Mouse (Mus musculus): ENCODE data around the gene Slitrk1. TPM values are rescaled to one million over a fixed set of nuclear protein-coding genes. Genes with fewer than 3 reads are reported as not detected.

Gene Slitrk1
- 30.4 and 32.3 TPM in 2 replicates for polyA plus RNA-seq (2015; fragmentation: Nextera tagmentation; extraction: Ambion mirVana)

GRCm38 (mm10) chr14:108913714-108914263 lies at the start of gene Slitrk1:
Gene Slitrk1 (minus strand): TSS chr14:108914158.
- under 1% methylated on average over 25 of the region's 25 CpGs for WGBS
- no peaks in the 10 kb centered on the region for H3K36me3 ChIP-seq (ENCODE audit: control insufficient read depth, insufficient read depth, low read length)
- H3K27ac ChIP-seq (ENCODE audit: low read length): peak within 1 kb of the TSS; percentile 94
- peak; percentile 87 for ATAC-seq
- H3K9ac ChIP-seq (ENCODE audit: low read depth, low read length): peak within 1 kb of the TSS; percentile 76
- peak within 1 kb of the TSS; percentile 65 for H3K4me3 ChIP-seq (ENCODE audit: low read depth, low read length)
- no peaks in the 10 kb centered on the region for H3K9me3 ChIP-seq (replicated peaks; ENCODE audit: control insufficient read depth, low read length, poor library complexity, severe bottlenecking)
- no peaks in the 10 kb centered on the region for H3K27me3 ChIP-seq (ENCODE audit: control insufficient read depth, insufficient read depth, low read depth, low read length)
- H3K4me1 ChIP-seq (ENCODE audit: control insufficient read depth, insufficient read depth, low read length): peaks cover 8% of the 10 kb centered on the region
- H3K4me2 ChIP-seq (ENCODE audit: low read length): peak within 1 kb of the TSS; percentile 87

- WGBS: 79% methylated on average over 1 of the region's 1 CpGs
Observed at GRCm38 (mm10) chr14:108935777-108936176, 21.8 kb upstream of the Slitrk1 start.

GRCm38 (mm10) chr14:108914336-108914735 lies 378 bp upstream of the Slitrk1 start:
- no peaks in the 10 kb centered on the region for H3K36me3 ChIP-seq (ENCODE audit: control insufficient read depth, insufficient read depth, low read length)
- H3K27me3 ChIP-seq (ENCODE audit: control insufficient read depth, insufficient read depth, low read depth, low read length): no peaks in the 10 kb centered on the region
- H3K9me3 ChIP-seq (replicated peaks; ENCODE audit: control insufficient read depth, low read length, poor library complexity, severe bottlenecking): no peaks in the 10 kb centered on the region
- H3K4me3 ChIP-seq (ENCODE audit: low read depth, low read length): peak overlapping the region; percentile 65
- peak overlapping the region; percentile 94 for H3K27ac ChIP-seq (ENCODE audit: low read length)
- ATAC-seq: no peak
- H3K4me2 ChIP-seq (ENCODE audit: low read length): peak overlapping the region; percentile 87
- peak overlapping the region; percentile 76 for H3K9ac ChIP-seq (ENCODE audit: low read depth, low read length)
- peaks cover 4% of the 10 kb centered on the region; the same call in 1 of the 2 replicates for H3K4me1 ChIP-seq (ENCODE audit: control insufficient read depth, insufficient read depth, low read length)
- WGBS: 3% methylated on average over 16 of the region's 16 CpGs

More at GRCm38 (mm10) chr14:108935777-108936176, 21.8 kb upstream of the Slitrk1 start:
- Histone ChIP-seq H3K4me2 (ENCODE audit: low read length) (no peak overlapping the region), H3K9ac (ENCODE audit: low read depth, low read length) (no peak overlapping the region), H3K9me3 (replicated peaks; ENCODE audit: control insufficient read depth, low read length, poor library complexity, severe bottlenecking) (no peaks in the 10 kb centered on the region), H3K4me1 (ENCODE audit: control insufficient read depth, insufficient read depth, low read length) (no peaks in the 10 kb centered on the region), H3K36me3 (ENCODE audit: control insufficient read depth, insufficient read depth, low read length) (no peaks in the 10 kb centered on the region), H3K4me3 (ENCODE audit: low read depth, low read length) (no peak overlapping the region), H3K27me3 (ENCODE audit: control insufficient read depth, insufficient read depth, low read depth, low read length) (no peaks in the 10 kb centered on the region), H3K27ac (ENCODE audit: low read length) (no peak overlapping the region)
- ATAC-seq: no peak

- no peak for ATAC-seq
- H3K27ac ChIP-seq (ENCODE audit: low read length): peak overlapping the region; percentile 94
- no peaks in the 10 kb centered on the region for H3K36me3 ChIP-seq (ENCODE audit: control insufficient read depth, insufficient read depth, low read length)
- peak overlapping the region; percentile 87 for H3K4me2 ChIP-seq (ENCODE audit: low read length)
- under 1% methylated on average over 21 of the region's 21 CpGs for WGBS
- peak overlapping the region; percentile 76 for H3K9ac ChIP-seq (ENCODE audit: low read depth, low read length)
- peaks cover 8% of the 10 kb centered on the region for H3K4me1 ChIP-seq (ENCODE audit: control insufficient read depth, insufficient read depth, low read length)
- H3K9me3 ChIP-seq (replicated peaks; ENCODE audit: control insufficient read depth, low read length, poor library complexity, severe bottlenecking): no peaks in the 10 kb centered on the region
- H3K27me3 ChIP-seq (ENCODE audit: control insufficient read depth, insufficient read depth, low read depth, low read length): no peaks in the 10 kb centered on the region
- H3K4me3 ChIP-seq (ENCODE audit: low read depth, low read length): peak overlapping the region; percentile 65
Observed at GRCm38 (mm10) chr14:108912876-108913490, 975 bp downstream of the Slitrk1 start.

DNA sequence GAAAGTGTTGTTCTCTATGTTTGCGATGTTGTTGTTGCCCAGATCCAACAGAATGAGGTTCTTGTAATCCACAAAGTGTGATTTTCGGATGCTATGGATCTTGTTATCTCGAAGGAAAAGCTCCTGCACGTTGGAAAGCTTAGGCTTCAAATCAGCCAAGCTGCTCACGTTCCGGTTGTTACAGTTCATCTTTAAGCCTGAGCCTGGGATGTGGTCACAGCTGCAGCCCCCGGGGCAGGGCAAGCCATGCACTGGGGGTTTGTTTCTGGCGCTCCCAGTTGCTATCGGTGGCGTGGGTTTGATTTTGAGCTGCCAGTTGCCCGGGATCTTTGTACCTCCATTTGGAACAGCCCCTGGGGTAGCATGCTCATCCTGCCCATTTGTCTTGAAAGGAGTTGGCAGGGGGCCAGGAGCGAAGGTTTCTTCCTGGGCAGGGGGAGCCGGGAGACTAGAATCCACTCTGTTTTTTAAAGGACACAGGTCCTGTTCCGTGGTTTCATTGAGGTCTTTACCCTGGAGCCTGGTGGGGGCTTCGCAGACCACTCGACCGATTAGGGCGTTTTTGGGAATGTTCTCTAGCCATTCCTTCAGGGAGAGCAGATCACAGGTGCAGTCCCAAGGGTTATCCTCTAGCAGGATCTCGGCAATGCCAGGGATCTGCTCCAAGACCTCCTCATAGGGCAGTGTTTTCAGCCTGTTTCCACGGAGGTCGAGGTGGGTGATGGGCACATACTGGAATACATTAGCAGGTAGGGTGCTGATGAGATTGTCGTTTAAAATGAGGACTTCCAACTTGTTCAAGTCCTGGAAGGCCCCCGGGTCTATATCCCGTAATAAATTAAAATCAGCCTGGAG lies 1.7 kb downstream of the Slitrk1 start:
- Histone ChIP-seq H3K36me3 (ENCODE audit: control insufficient read depth, insufficient read depth, low read length) (no peaks in the 10 kb centered on the region), H3K27me3 (ENCODE audit: control insufficient read depth, insufficient read depth, low read depth, low read length) (no peaks in the 10 kb centered on the region), H3K9me3 (replicated peaks; ENCODE audit: control insufficient read depth, low read length, poor library complexity, severe bottlenecking) (no peaks in the 10 kb centered on the region), H3K4me2 (ENCODE audit: low read length) (peak overlapping the region; percentile 87), H3K9ac (ENCODE audit: low read depth, low read length) (peak overlapping the region; percentile 76), H3K4me3 (ENCODE audit: low read depth, low read length) (peak overlapping the region; percentile 65), H3K4me1 (ENCODE audit: control insufficient read depth, insufficient read depth, low read length) (peaks cover 8% of the 10 kb centered on the region), H3K27ac (ENCODE audit: low read length) (peak overlapping the region; percentile 94)
- 1% methylated on average over 24 of the region's 24 CpGs for WGBS
- ATAC-seq: peak; percentile 30

- H3K4me1 ChIP-seq (ENCODE audit: control insufficient read depth, insufficient read depth, low read length): peaks cover 8% of the 10 kb centered on the region
- peak overlapping the region; percentile 76 for H3K9ac ChIP-seq (ENCODE audit: low read depth, low read length)
- WGBS: 1% methylated on average over 24 of the region's 24 CpGs
- H3K27me3 ChIP-seq (ENCODE audit: control insufficient read depth, insufficient read depth, low read depth, low read length): no peaks in the 10 kb centered on the region
- H3K27ac ChIP-seq (ENCODE audit: low read length): peak overlapping the region; percentile 94
- no peaks in the 10 kb centered on the region for H3K9me3 ChIP-seq (replicated peaks; ENCODE audit: control insufficient read depth, low read length, poor library complexity, severe bottlenecking)
- H3K36me3 ChIP-seq (ENCODE audit: control insufficient read depth, insufficient read depth, low read length): no peaks in the 10 kb centered on the region
- H3K4me2 ChIP-seq (ENCODE audit: low read length): peak overlapping the region; percentile 87
- H3K4me3 ChIP-seq (ENCODE audit: low read depth, low read length): peak overlapping the region; percentile 65
- ATAC-seq: peak; percentile 25
Observed at GRCm38 (mm10) chr14:108911138-108911841, 2.7 kb downstream of the Slitrk1 start.

DNA sequence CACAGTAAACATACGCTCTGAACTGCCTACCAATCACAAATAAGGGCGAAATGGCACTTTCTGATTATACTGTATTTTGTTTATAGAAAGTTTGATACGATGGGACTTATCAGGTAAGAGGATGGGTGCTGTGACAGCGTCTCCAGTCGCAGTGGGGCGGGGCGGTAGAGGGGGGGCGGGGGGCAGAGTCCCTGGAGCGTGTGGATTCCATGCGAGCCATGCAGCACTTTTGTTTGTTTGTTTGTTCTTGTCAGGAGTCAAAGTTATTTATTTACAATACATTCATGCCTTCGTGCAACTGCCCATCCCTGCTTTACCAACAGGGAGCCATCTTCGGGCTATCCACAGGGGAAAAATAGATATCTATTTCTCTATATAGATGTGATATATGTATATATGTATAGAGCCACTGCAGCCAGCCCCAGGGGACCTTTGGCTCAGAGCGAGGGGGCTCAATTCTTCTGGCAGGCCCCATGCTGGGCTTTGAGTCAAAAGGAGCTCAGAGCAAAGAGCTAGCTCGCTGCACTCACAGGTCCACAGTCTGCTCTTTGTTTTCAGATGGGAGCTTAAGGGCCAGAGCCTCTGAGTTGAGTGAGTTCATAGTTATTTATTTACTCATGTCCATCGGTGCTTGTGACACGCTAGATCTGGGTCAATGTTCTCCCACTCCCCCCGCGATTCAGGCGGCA lies 3.4 kb downstream of the Slitrk1 start:
- 2% methylated on average over 19 of the region's 19 CpGs for WGBS
- Histone ChIP-seq H3K9ac (ENCODE audit: low read depth, low read length) (peak overlapping the region; percentile 76), H3K4me2 (ENCODE audit: low read length) (peak overlapping the region; percentile 87), H3K9me3 (replicated peaks; ENCODE audit: control insufficient read depth, low read length, poor library complexity, severe bottlenecking) (no peaks in the 10 kb centered on the region), H3K27me3 (ENCODE audit: control insufficient read depth, insufficient read depth, low read depth, low read length) (no peaks in the 10 kb centered on the region), H3K27ac (ENCODE audit: low read length) (peak overlapping the region; percentile 94), H3K4me1 (ENCODE audit: control insufficient read depth, insufficient read depth, low read length) (peaks cover 8% of the 10 kb centered on the region), H3K4me3 (ENCODE audit: low read depth, low read length) (peak overlapping the region; percentile 65), H3K36me3 (ENCODE audit: control insufficient read depth, insufficient read depth, low read length) (no peaks in the 10 kb centered on the region)
- no peak for ATAC-seq

DNA sequence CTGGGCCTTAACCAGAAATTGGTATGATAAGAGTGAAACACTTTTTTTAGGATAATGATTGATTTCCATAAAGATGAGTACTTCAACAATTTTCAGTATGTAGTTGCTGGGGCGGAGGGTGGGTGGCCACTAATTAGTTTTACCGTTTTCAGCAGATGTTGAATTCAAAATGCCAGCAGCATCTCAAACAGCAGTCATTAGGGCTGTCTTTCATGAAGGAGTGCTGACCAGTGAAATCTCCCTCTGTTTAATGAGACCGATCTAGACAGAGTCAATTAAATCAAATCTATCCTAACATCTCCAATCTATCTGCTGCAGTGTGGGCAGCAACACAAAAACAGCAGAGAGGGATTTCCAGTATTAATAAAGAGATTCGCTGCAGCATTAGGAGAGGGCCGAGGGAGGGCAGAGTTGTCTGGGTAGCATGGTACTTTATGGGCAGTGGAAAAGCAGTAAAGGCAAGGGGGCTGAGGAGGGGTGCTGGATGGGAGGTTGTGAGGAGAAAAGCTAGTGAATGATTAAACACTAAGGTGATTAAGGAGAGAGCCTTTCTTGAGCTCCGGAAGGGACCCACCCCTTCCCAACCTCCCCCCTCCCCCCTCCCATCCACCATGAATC lies 4.5 kb downstream of the Slitrk1 start:
- 0 out of 2 replicates have a peak, but pooled peaks have one; percentile 8 for ATAC-seq

More for the DNA sequence above, 4.5 kb downstream of the Slitrk1 start:
- Histone ChIP-seq H3K36me3 (ENCODE audit: control insufficient read depth, insufficient read depth, low read length) (no peaks in the 10 kb centered on the region), H3K27me3 (ENCODE audit: control insufficient read depth, insufficient read depth, low read depth, low read length) (no peaks in the 10 kb centered on the region), H3K4me3 (ENCODE audit: low read depth, low read length) (peak overlapping the region; percentile 65), H3K4me1 (ENCODE audit: control insufficient read depth, insufficient read depth, low read length) (peaks cover 6% of the 10 kb centered on the region), H3K9me3 (replicated peaks; ENCODE audit: control insufficient read depth, low read length, poor library complexity, severe bottlenecking) (no peaks in the 10 kb centered on the region), H3K4me2 (ENCODE audit: low read length) (peak overlapping the region; percentile 87), H3K9ac (ENCODE audit: low read depth, low read length) (peak overlapping the region; percentile 61), H3K27ac (ENCODE audit: low read length) (peak overlapping the region; percentile 50)
- 8% methylated on average over 6 of the region's 6 CpGs for WGBS
